Mouse (Mus musculus) megakaryocyte, embryonic 14.5 days (primary cell): ENCODE data around the gene Trpc5os.

Experiments used
- FLI1 ChIP-seq: IDR thresholded peaks from 2 replicates; pipeline ENCODE4 v1.6.1; 2012; ENCODE audit warnings: low read length, inconsistent platforms, mixed read lengths
- GATA1 ChIP-seq: IDR thresholded peaks from 3 replicates; pipeline ENCODE4 v1.6.1; 2012; ENCODE audit warnings: mixed read lengths, low read length, inconsistent platforms, borderline replicate concordance

GRCm38 (mm10) chrX:144526042-144526441, 69.7 kb downstream of the Trpc5os start:
- TF ChIP-seq GATA1, result no peak; the same call in 2 of the 3 replicates
- TF ChIP-seq FLI1, result no peak
